Mouse (Mus musculus) E14TG2a.4 (cell line): Measurements from ENCODE around the gene C4bp.

Experiments used
- H3K27me3 ChIP-seq: 2 replicates; pipeline ENCODE4 v1.6.1; 2014; ENCODE audit warnings: low read length, control low read depth; ENCODE audit not compliant: insufficient read depth
- H3K36me3 ChIP-seq: 2 replicates; pipeline ENCODE4 v1.6.1; 2014; ENCODE audit warnings: low read length, control low read depth; ENCODE audit not compliant: insufficient read depth
- H3K4me1 ChIP-seq: replicated peaks from 2 replicates; pipeline ENCODE4 v1.6.1; 2014; ENCODE audit warnings: low read depth, low read length, control low read depth
- H3K4me3 ChIP-seq: replicated peaks from 2 replicates; pipeline ENCODE4 v1.5.1; 2014; ENCODE audit warnings: mild to moderate bottlenecking, low read length
- H3K9me3 ChIP-seq: 2 replicates; pipeline ENCODE4 v1.6.1; 2014; ENCODE audit warnings: low read length, control low read depth
- CTCF ChIP-seq: conservative IDR thresholded peaks from 2 replicates; pipeline ENCODE4 v1.5.1; 2014; ENCODE audit warnings: low read length
- NANOG ChIP-seq: IDR thresholded peaks from 2 replicates; pipeline ENCODE4 v1.6.1; 2014; ENCODE audit warnings: borderline replicate concordance, low read length, mixed read lengths
- POU5F1 ChIP-seq: IDR thresholded peaks from 2 replicates; pipeline ENCODE4 v1.6.1; 2014; ENCODE audit warnings: low read length, borderline replicate concordance

Gene C4bp

GRCm38 (mm10) chr1:130661454-130661853 is at the start of gene C4bp:
Gene C4bp (minus strand): TSS chr1:130661632.
- H3K4me3 ChIP-seq, result no peak within 1 kb of the TSS
- H3K36me3 ChIP-seq, result no peaks in the 10 kb centered on the region
- H3K9me3 ChIP-seq, result no peaks in the 10 kb centered on the region
- no peaks in the 10 kb centered on the region for H3K27me3 ChIP-seq
- H3K4me1 ChIP-seq, result no peaks in the 10 kb centered on the region
- TF ChIP-seq CTCF (no peak), POU5F1 (no peak), NANOG (no peak)

GRCm38 (mm10) chr1:130710283-130711080 is 49.0 kb upstream of the C4bp start:
- Histone ChIP-seq H3K4me3 (no peak overlapping the region), H3K9me3 (no peaks in the 10 kb centered on the region), H3K27me3 (peaks cover 22% of the 10 kb centered on the region), H3K4me1 (peaks cover 11% of the 10 kb centered on the region; the same call in 1 of the 2 replicates), H3K36me3 (peaks cover 15% of the 10 kb centered on the region)
- TF ChIP-seq POU5F1, result no peak
- TF ChIP-seq NANOG, result no peak
- no peak for TF ChIP-seq CTCF

DNA sequence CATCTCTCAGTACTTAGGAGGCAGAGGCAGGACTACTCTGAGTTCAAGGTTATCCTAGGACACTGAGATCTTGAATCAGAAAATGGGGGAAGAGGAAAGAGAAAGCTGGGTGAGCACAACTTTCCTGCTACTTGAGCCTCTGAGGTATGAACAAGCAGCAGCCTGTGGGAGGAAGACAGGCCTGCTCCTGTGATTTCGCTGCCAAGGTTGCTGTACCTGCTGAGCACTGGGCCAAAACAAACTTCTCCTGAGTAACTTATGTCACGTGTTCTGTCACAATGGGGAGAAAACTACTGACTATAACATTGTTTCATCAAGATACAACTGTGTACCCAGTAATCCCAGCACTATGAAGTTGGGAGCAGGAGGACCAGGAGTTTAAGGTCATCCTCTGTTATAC is 42.2 kb upstream of the C4bp start:
- H3K9me3 ChIP-seq, result 0 out of 2 replicates have a peak, but pooled peaks cover 4% of the 10 kb centered on the region
- no peaks in the 10 kb centered on the region for H3K4me1 ChIP-seq
- H3K27me3 ChIP-seq, result no peaks in the 10 kb centered on the region
- TF ChIP-seq CTCF (no peak), POU5F1 (no peak)
- H3K36me3 ChIP-seq, result peaks cover 62% of the 10 kb centered on the region
- no peak overlapping the region for H3K4me3 ChIP-seq

GRCm38 (mm10) chr1:130701976-130702375 is 40.5 kb upstream of the C4bp start:
- peaks cover 68% of the 10 kb centered on the region for H3K36me3 ChIP-seq
- no peaks in the 10 kb centered on the region for H3K27me3 ChIP-seq
- no peak for TF ChIP-seq POU5F1
- TF ChIP-seq CTCF, result no peak
- no peak for TF ChIP-seq NANOG
- H3K9me3 ChIP-seq, result 0 out of 2 replicates have a peak, but pooled peaks cover 4% of the 10 kb centered on the region
- no peak overlapping the region for H3K4me3 ChIP-seq
- H3K4me1 ChIP-seq, result 0 out of 2 replicates have a peak, but pooled peaks cover 2% of the 10 kb centered on the region

GRCm38 (mm10) chr1:130699937-130700633 is 38.7 kb upstream of the C4bp start:
- Histone ChIP-seq H3K27me3 (no peaks in the 10 kb centered on the region), H3K4me1 (0 out of 2 replicates have a peak, but pooled peaks cover 2% of the 10 kb centered on the region), H3K36me3 (peaks cover 57% of the 10 kb centered on the region), H3K9me3 (0 out of 2 replicates have a peak, but pooled peaks cover 4% of the 10 kb centered on the region), H3K4me3 (no peak overlapping the region)
- TF ChIP-seq NANOG, result no peak
- TF ChIP-seq POU5F1, result no peak
- TF ChIP-seq CTCF, result no peak

DNA sequence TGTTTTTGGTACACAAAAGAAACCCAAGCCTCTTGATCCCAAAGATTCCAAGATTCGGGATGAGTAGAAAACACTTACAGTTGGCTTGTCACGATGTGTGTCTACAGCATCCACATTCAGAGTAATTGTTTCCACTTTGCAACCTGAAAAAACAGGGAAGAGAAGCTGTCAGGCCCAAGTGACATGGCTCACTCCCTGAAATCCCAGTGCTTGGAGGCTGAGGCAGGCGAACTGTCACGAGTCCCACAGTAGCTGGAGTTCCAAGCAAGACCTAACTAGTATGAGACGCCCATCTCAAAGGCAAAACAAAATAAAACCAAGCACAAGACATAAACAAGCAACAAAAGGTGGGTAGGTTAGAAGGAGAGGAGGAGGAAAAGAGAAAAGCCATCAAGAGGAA is 37.2 kb upstream of the C4bp start:
- TF ChIP-seq POU5F1 (no peak), CTCF (no peak), NANOG (no peak)

DNA sequence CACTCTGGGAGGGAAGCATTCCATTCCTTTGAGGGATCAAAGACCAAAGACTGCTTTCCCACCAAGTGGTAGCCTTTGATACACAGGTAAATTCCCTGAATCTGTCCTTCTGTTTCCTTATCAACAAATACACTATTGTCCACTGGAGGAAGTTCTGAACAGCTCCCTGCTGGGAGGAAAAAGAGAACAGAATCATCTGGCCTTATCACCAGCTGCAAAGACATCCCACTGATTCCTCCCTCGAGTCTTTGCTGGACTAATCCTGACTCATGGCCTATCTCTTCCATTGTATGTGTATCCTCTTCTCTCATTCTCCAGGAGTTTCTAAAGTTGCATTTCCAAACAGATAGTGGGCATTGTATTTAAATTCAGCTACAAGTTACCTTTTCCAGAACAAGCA is 22.5 kb upstream of the C4bp start:
- no peak for TF ChIP-seq CTCF
- no peak for TF ChIP-seq NANOG
- no peak for TF ChIP-seq POU5F1
- no peaks in the 10 kb centered on the region for H3K4me1 ChIP-seq
- no peak overlapping the region for H3K4me3 ChIP-seq
- no peaks in the 10 kb centered on the region for H3K27me3 ChIP-seq
- no peaks in the 10 kb centered on the region for H3K36me3 ChIP-seq
- H3K9me3 ChIP-seq, result peaks cover 24% of the 10 kb centered on the region

More for the DNA sequence above, 37.2 kb upstream of the C4bp start:
- Histone ChIP-seq H3K4me3 (no peak overlapping the region), H3K36me3 (peaks cover 51% of the 10 kb centered on the region), H3K9me3 (0 out of 2 replicates have a peak, but pooled peaks cover 4% of the 10 kb centered on the region), H3K4me1 (0 out of 2 replicates have a peak, but pooled peaks cover 2% of the 10 kb centered on the region), H3K27me3 (no peaks in the 10 kb centered on the region)

GRCm38 (mm10) chr1:130681656-130682413 is 20.4 kb upstream of the C4bp start:
- TF ChIP-seq NANOG (no peak), POU5F1 (no peak), CTCF (no peak)
- H3K36me3 ChIP-seq, result no peaks in the 10 kb centered on the region
- H3K4me3 ChIP-seq, result no peak overlapping the region
- peaks cover 17% of the 10 kb centered on the region; the same call in 1 of the 2 replicates for H3K9me3 ChIP-seq
- H3K27me3 ChIP-seq, result no peaks in the 10 kb centered on the region
- H3K4me1 ChIP-seq, result no peaks in the 10 kb centered on the region
